9 mouse cellular contexts compared by ENCODE assay signal in genomic region chr3:96556651-96557635, GRCm38 (mm10). TPM values are rescaled to one million over a fixed set of nuclear protein-coding genes. Genes with fewer than 3 reads are reported as not detected.
DNase-seq lines count a peak whose midpoint lies in the region; ATAC-seq and TF ChIP-seq lines count a peak whose summit lies in the region.
"Had no signal": no experiment of that assay in that cellular context is flagged by ENCODE, and none has a peak within 500 bp of the region (broad histone marks: within the 10 kb centered on the region; RNA-seq: fewer than 3 reads in every experiment).

No protein-coding gene starts in this region.

- ATAC-seq in heart, embryonic 16.5 days (replicated peaks; ENCODE audit: extremely low read depth, insufficient read depth, low FRiP score) = no peak
- ATAC-seq in limb, embryonic 12.5 days (ENCODE audit: insufficient number of reproducible peaks, insufficient read depth, low FRiP score, low TSS enrichment, low read depth) = no peak
- ATAC-seq in neural tube, embryonic 12.5 days (ENCODE audit: low FRiP score, low read depth) = no peak

- peaks cover 17% of the 10 kb centered on the region for H3K4me1 ChIP-seq in heart, embryonic 16.5 days (ENCODE audit: control insufficient read depth, insufficient read depth, low read length)
- H3K4me1 ChIP-seq in limb, embryonic 12.5 days (replicated peaks) = peaks cover 51% of the 10 kb centered on the region
- H3K4me1 ChIP-seq in neural tube, embryonic 12.5 days = peaks cover 37% of the 10 kb centered on the region

- TF ChIP-seq CTCF in gastrocnemius, adult 2 months (IDR thresholded peaks at IDR 0.05) = no peak

- H3K9ac ChIP-seq in heart, embryonic 16.5 days (ENCODE audit: low read length) = peak overlapping the region; percentile 82
- peak overlapping the region; percentile 71 for H3K9ac ChIP-seq in limb, embryonic 12.5 days (replicated peaks)
- peak overlapping the region; percentile 52 for H3K9ac ChIP-seq in neural tube, embryonic 12.5 days

- peak overlapping the region; percentile 99 for H3K27ac ChIP-seq in gastrocnemius, adult 2 months
- H3K27ac ChIP-seq in heart, embryonic 16.5 days (ENCODE audit: low read length) = peak overlapping the region; percentile 97
- H3K27ac ChIP-seq in limb, embryonic 12.5 days = peak overlapping the region; percentile 90
- H3K27ac ChIP-seq in neural tube, embryonic 12.5 days = 0 out of 2 replicates have a peak overlapping the region, but pooled peaks have one; percentile 20

- peak; percentile 39 for DNase-seq in gastrocnemius, adult 2 months
- no peak for DNase-seq in gastrocnemius, postnatal 10 days
- peak; percentile 44 for DNase-seq in c-Kit-negative CD71-positive TER-119-positive erythroid progenitor cells, embryonic 14.5 days (ENCODE audit: low read depth, low spot score)
- no peak for DNase-seq in cerebellum, postnatal 14 days
- DNase-seq in frontal cortex, postnatal 14 days (ENCODE audit: low spot score in 2 of 2) = no peak

- intact Hi-C loops in gastrocnemius, adult 2 months (cut with DNase I) = loop anchor here (1.0 kb wide), 1 partner anchor 19 kb away; the partner anchor contains the start of gene Gm16253

- H3K27me3 ChIP-seq in heart, embryonic 16.5 days (ENCODE audit: control insufficient read depth, insufficient read depth, low read length) = no peaks in the 10 kb centered on the region
- H3K27me3 ChIP-seq in limb, embryonic 12.5 days = no peaks in the 10 kb centered on the region
- no peaks in the 10 kb centered on the region for H3K27me3 ChIP-seq in neural tube, embryonic 12.5 days (replicated peaks)
- H3K27me3 ChIP-seq: Patski had no signal

- peaks cover 21% of the 10 kb centered on the region for H3K36me3 ChIP-seq in heart, embryonic 16.5 days (ENCODE audit: control insufficient read depth, insufficient read depth)
- peaks cover 24% of the 10 kb centered on the region for H3K36me3 ChIP-seq in limb, embryonic 12.5 days
- H3K36me3 ChIP-seq in neural tube, embryonic 12.5 days = peaks cover 23% of the 10 kb centered on the region

- WGBS in heart, embryonic 16.5 days = 2% methylated on average over 22 of the region's 22 CpGs
- WGBS in limb, embryonic 12.5 days = 10% methylated on average over 22 of the region's 22 CpGs
- WGBS in neural tube, embryonic 12.5 days = 10% methylated on average over 22 of the region's 22 CpGs

- no peaks in the 10 kb centered on the region for H3K9me3 ChIP-seq in heart, embryonic 16.5 days (replicated peaks; ENCODE audit: control insufficient read depth, low read length)
- no peaks in the 10 kb centered on the region for H3K9me3 ChIP-seq in limb, embryonic 12.5 days
- H3K9me3 ChIP-seq in neural tube, embryonic 12.5 days = no peaks in the 10 kb centered on the region

- peak overlapping the region; percentile 91 for H3K4me3 ChIP-seq in gastrocnemius, adult 2 months
- peak overlapping the region; percentile 86 for H3K4me3 ChIP-seq in heart, embryonic 16.5 days (ENCODE audit: low read length)
- H3K4me3 ChIP-seq in limb, embryonic 12.5 days (replicated peaks) = peak overlapping the region; percentile 65
- H3K4me3 ChIP-seq in neural tube, embryonic 12.5 days = peak overlapping the region; percentile 61

- peak overlapping the region; percentile 81 for H3K4me2 ChIP-seq in heart, embryonic 16.5 days (ENCODE audit: low read depth, low read length)
- peak overlapping the region; percentile 76 for H3K4me2 ChIP-seq in limb, embryonic 12.5 days
- peak overlapping the region; percentile 85 for H3K4me2 ChIP-seq in neural tube, embryonic 12.5 days (replicated peaks)

RNA-seq across cellular contexts. Expression of gene Txnip, which starts 0.8 kb away (rescaled TPM):
- 100 to 1,000 TPM; 541 to 557 TPM for total RNA-seq in gastrocnemius, adult 2 months (2021)
- total RNA-seq in gastrocnemius, postnatal 10 days (2021) = 100 to 1,000 TPM; 484 to 520 TPM
- 209 and 226 TPM in 2 replicates for polyA plus RNA-seq in heart, embryonic 16.5 days (2015; fragmentation: Nextera tagmentation; extraction: Ambion mirVana)
- 68.2 and 70.9 TPM in 2 replicates for polyA plus RNA-seq in limb, embryonic 12.5 days (2016; fragmentation: Nextera tagmentation; extraction: Ambion mirVana)
- polyA plus RNA-seq in neural tube, embryonic 12.5 days (2016; fragmentation: Nextera tagmentation; extraction: Ambion mirVana) = 51.4 and 57.5 TPM in 2 replicates

RNA-seq across cellular contexts. Expression of gene Gm16253, which starts 19.8 kb away (rescaled TPM):
- 1 to 10 TPM in 1 of 2 experiments, not detected in 1; 1.1 TPM for total RNA-seq in gastrocnemius, adult 2 months (2021)
- total RNA-seq in gastrocnemius, postnatal 10 days (2021) = 1 to 10 TPM in 1 of 2 experiments, under 1 TPM in 1; 0.70 to 1.1 TPM
- polyA plus RNA-seq in heart, embryonic 16.5 days (2015; fragmentation: Nextera tagmentation; extraction: Ambion mirVana) = 1.3 and 1.4 TPM in 2 replicates
- 0.72 and 1.5 TPM in 2 replicates for polyA plus RNA-seq in limb, embryonic 12.5 days (2016; fragmentation: Nextera tagmentation; extraction: Ambion mirVana)
- 1.6 and 3.0 TPM in 2 replicates for polyA plus RNA-seq in neural tube, embryonic 12.5 days (2016; fragmentation: Nextera tagmentation; extraction: Ambion mirVana)

RNA-seq across cellular contexts. Expression of gene Hfe2, which starts 32.0 kb away (rescaled TPM):
- total RNA-seq in gastrocnemius, adult 2 months (2021) = 100 to 1,000 TPM; 590 to 675 TPM
- 100 to 1,000 TPM; 383 to 415 TPM for total RNA-seq in gastrocnemius, postnatal 10 days (2021)
- polyA plus RNA-seq in heart, embryonic 16.5 days (2015; fragmentation: Nextera tagmentation; extraction: Ambion mirVana) = 8.5 and 10.9 TPM in 2 replicates
- 7.8 and 8.5 TPM in 2 replicates for polyA plus RNA-seq in limb, embryonic 12.5 days (2016; fragmentation: Nextera tagmentation; extraction: Ambion mirVana)
- 1.9 and 2.7 TPM in 2 replicates for polyA plus RNA-seq in neural tube, embryonic 12.5 days (2016; fragmentation: Nextera tagmentation; extraction: Ambion mirVana)
- polyA plus RNA-seq: Patski had no signal

RNA-seq across cellular contexts. Expression of gene Polr3gl, which starts 37.0 kb away (rescaled TPM):
- 10 to 100 TPM; 44.5 to 48.3 TPM for total RNA-seq in gastrocnemius, adult 2 months (2021)
- total RNA-seq in gastrocnemius, postnatal 10 days (2021) = 10 to 100 TPM; 32.1 to 32.7 TPM
- polyA plus RNA-seq in heart, embryonic 16.5 days (2015; fragmentation: Nextera tagmentation; extraction: Ambion mirVana) = 33.4 and 36.4 TPM in 2 replicates
- 48.5 and 50.4 TPM in 2 replicates for polyA plus RNA-seq in limb, embryonic 12.5 days (2016; fragmentation: Nextera tagmentation; extraction: Ambion mirVana)
- polyA plus RNA-seq in neural tube, embryonic 12.5 days (2016; fragmentation: Nextera tagmentation; extraction: Ambion mirVana) = 40.3 and 40.9 TPM in 2 replicates

RNA-seq across cellular contexts. Expression of gene Ankrd34a, which starts 39.5 kb away (rescaled TPM):
- total RNA-seq in gastrocnemius, adult 2 months (2021) = under 1 TPM; 0.41 to 0.92 TPM
- 1 to 10 TPM in 1 of 2 experiments, under 1 TPM in 1; 0.96 to 1.9 TPM for total RNA-seq in gastrocnemius, postnatal 10 days (2021)
- 6.9 and 7.2 TPM in 2 replicates for polyA plus RNA-seq in heart, embryonic 16.5 days (2015; fragmentation: Nextera tagmentation; extraction: Ambion mirVana)
- polyA plus RNA-seq in limb, embryonic 12.5 days (2016; fragmentation: Nextera tagmentation; extraction: Ambion mirVana) = 1.5 and 2.2 TPM in 2 replicates
- polyA plus RNA-seq in neural tube, embryonic 12.5 days (2016; fragmentation: Nextera tagmentation; extraction: Ambion mirVana) = 5.3 and 5.6 TPM in 2 replicates

Comparison
In these comparisons a context has a peak if more than half of its experiments do, and no peak if none do; other contexts are left out.
1. DNase-seq: peak in gastrocnemius, adult 2 months (single experiment) and c-Kit-negative CD71-positive TER-119-positive erythroid progenitor cells, embryonic 14.5 days (single experiment); none in gastrocnemius, postnatal 10 days (single experiment), cerebellum, postnatal 14 days (0 of 2) and frontal cortex, postnatal 14 days (0 of 2).
2. H3K27ac ChIP-seq: peak in every context shown above with its lines; median percentile 99 in gastrocnemius, adult 2 months; 97 in heart, embryonic 16.5 days; 90 in limb, embryonic 12.5 days; 20 in neural tube, embryonic 12.5 days.
3. Peak in every context shown above with its lines, with median percentiles within 50 percentile points of each other: H3K4me3 ChIP-seq, H3K4me2 ChIP-seq and H3K9ac ChIP-seq.